Comparison of ENCODE assay signal across 11 mouse cellular contexts in the genomic region with DNA sequence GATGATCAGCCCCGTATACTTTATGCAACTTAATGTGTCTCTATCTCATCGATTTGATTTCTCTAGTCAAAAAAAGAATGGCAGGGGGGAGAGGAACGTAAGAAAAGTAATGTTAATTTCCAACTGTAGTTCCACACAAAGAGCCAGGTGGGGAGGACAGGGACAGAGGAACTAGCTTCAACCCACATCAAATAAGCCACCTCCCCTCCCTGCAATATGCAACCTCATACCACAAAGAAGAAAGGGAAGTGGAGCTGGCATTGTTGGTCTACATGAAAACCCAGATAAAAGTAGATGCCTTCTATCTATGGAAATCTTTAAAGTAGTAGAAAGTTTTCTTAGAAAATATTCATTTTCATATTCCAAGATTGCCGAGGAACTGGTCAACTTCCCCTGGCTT. TPM values are rescaled to one million over a fixed set of nuclear protein-coding genes. Genes with fewer than 3 reads are reported as not detected.
DNase-seq lines count a peak whose midpoint lies in the region; ATAC-seq and TF ChIP-seq lines count a peak whose summit lies in the region.
"Had no signal": no experiment of that assay in that cellular context is flagged by ENCODE, and none has a peak within 500 bp of the region (broad histone marks: within the 10 kb centered on the region; RNA-seq: fewer than 3 reads in every experiment).

No protein-coding gene starts in this region.

- peak; percentile 20 for DNase-seq in kidney, adult 2 months
- DNase-seq in kidney, adult 8-10 months: no peak
- DNase-seq in forebrain, embryonic 11.5 days (ENCODE audit: low spot score): peak; percentile 38
- DNase-seq in thymus, adult 2 months: no peak
- DNase-seq in frontal cortex, postnatal 36 days (ENCODE audit: low spot score in 2 of 2): no peak
- no peak for DNase-seq in thymus, postnatal 25 days
- DNase-seq: cerebellum, adult 18-20 months had no signal

- ATAC-seq in forebrain, embryonic 11.5 days (replicated peaks; ENCODE audit: low FRiP score): no peak
- no peak for ATAC-seq in hindbrain, embryonic 13.5 days (ENCODE audit: low FRiP score)
- no peak for ATAC-seq in midbrain, embryonic 16.5 days

- TF ChIP-seq POLR2A in kidney, adult 2 months (IDR thresholded peaks at IDR 0.05; ENCODE audit: low read depth, low read length): no peak
- no peak for TF ChIP-seq POLR2A in thymus, adult 2 months (IDR thresholded peaks at IDR 0.05; ENCODE audit: control insufficient read depth, extremely low read depth, insufficient read depth, low read length, poor library complexity)

- H3K4me1 ChIP-seq in kidney, adult 2 months (ENCODE audit: control insufficient read depth, insufficient read depth, low read length): peaks cover 6% of the 10 kb centered on the region
- H3K4me1 ChIP-seq in forebrain, embryonic 11.5 days (replicated peaks; ENCODE audit: control insufficient read depth, insufficient read depth, low read length): peaks cover 33% of the 10 kb centered on the region
- H3K4me1 ChIP-seq in hindbrain, embryonic 13.5 days (replicated peaks): peaks cover 83% of the 10 kb centered on the region
- H3K4me1 ChIP-seq in midbrain, embryonic 16.5 days (ENCODE audit: control insufficient read depth, insufficient read depth, low read length): peaks cover 40% of the 10 kb centered on the region
- no peaks in the 10 kb centered on the region for H3K4me1 ChIP-seq in thymus, adult 2 months (replicated peaks; ENCODE audit: control insufficient read depth, insufficient read depth, low read length)

- peak overlapping the region; percentile 90 for H3K9ac ChIP-seq in forebrain, embryonic 11.5 days (ENCODE audit: low read length)
- H3K9ac ChIP-seq in hindbrain, embryonic 13.5 days: peak overlapping the region; percentile 40; the same call in 1 of the 2 replicates
- H3K9ac ChIP-seq in midbrain, embryonic 16.5 days (ENCODE audit: low read depth, low read length): no peak overlapping the region
- H3K9ac ChIP-seq: lung, embryonic 15.5 days had no signal

- H3K27ac ChIP-seq in kidney, adult 2 months (ENCODE audit: insufficient read depth, low read depth, low read length): peak overlapping the region; percentile 59
- no peak overlapping the region for H3K27ac ChIP-seq in forebrain, embryonic 11.5 days (ENCODE audit: low read depth, low read length)
- H3K27ac ChIP-seq in hindbrain, embryonic 13.5 days: no peak overlapping the region
- H3K27ac ChIP-seq in midbrain, embryonic 16.5 days (ENCODE audit: low read length): no peak overlapping the region
- no peak overlapping the region for H3K27ac ChIP-seq in thymus, adult 2 months (ENCODE audit: control insufficient read depth, insufficient read depth, low read length)
- H3K27ac ChIP-seq: lung, embryonic 15.5 days had no signal

- H3K36me3 ChIP-seq in kidney, adult 2 months (ENCODE audit: control insufficient read depth, insufficient read depth, low read length): no peaks in the 10 kb centered on the region
- no peaks in the 10 kb centered on the region for H3K36me3 ChIP-seq in forebrain, embryonic 11.5 days (ENCODE audit: control insufficient read depth, insufficient read depth, low read length)
- no peaks in the 10 kb centered on the region for H3K36me3 ChIP-seq in hindbrain, embryonic 13.5 days
- H3K36me3 ChIP-seq in midbrain, embryonic 16.5 days (ENCODE audit: control insufficient read depth, insufficient read depth, low read length): no peaks in the 10 kb centered on the region
- H3K36me3 ChIP-seq in thymus, adult 2 months (ENCODE audit: control insufficient read depth, insufficient read depth, low read length): no peaks in the 10 kb centered on the region
- H3K36me3 ChIP-seq: lung, embryonic 15.5 days had no signal

- no peak overlapping the region for H3K4me3 ChIP-seq in kidney, adult 2 months (ENCODE audit: insufficient read depth, low read depth, low read length)
- H3K4me3 ChIP-seq in forebrain, embryonic 11.5 days (ENCODE audit: low read depth, low read length): peak overlapping the region; percentile 61
- peak overlapping the region; percentile 17 for H3K4me3 ChIP-seq in hindbrain, embryonic 13.5 days
- no peak overlapping the region for H3K4me3 ChIP-seq in midbrain, embryonic 16.5 days (ENCODE audit: low read depth, low read length)
- no peak overlapping the region for H3K4me3 ChIP-seq in thymus, adult 2 months (ENCODE audit: control insufficient read depth, insufficient read depth, low read length)
- H3K4me3 ChIP-seq: lung, embryonic 15.5 days had no signal

- H3K4me2 ChIP-seq in forebrain, embryonic 11.5 days (ENCODE audit: low read depth, low read length, severe bottlenecking): peak overlapping the region; percentile 75
- H3K4me2 ChIP-seq in hindbrain, embryonic 13.5 days: peak overlapping the region; percentile 83
- H3K4me2 ChIP-seq in midbrain, embryonic 16.5 days (ENCODE audit: low read length): peak overlapping the region; percentile 36
- H3K4me2 ChIP-seq: lung, embryonic 15.5 days had no signal

- WGBS in kidney, adult 2 months: 20% methylated on average over 4 of the region's 4 CpGs
- 11% methylated on average over 4 of the region's 4 CpGs for WGBS in forebrain, embryonic 11.5 days
- 18% methylated on average over 4 of the region's 4 CpGs for WGBS in hindbrain, embryonic 13.5 days
- WGBS in midbrain, embryonic 16.5 days: 24% methylated on average over 4 of the region's 4 CpGs
- under 1% methylated on average over 4 of the region's 4 CpGs for WGBS in thymus, adult 2 months

- 0 out of 2 replicates have a peak, but pooled peaks cover 1% of the 10 kb centered on the region for H3K27me3 ChIP-seq in kidney, adult 2 months (replicated peaks; ENCODE audit: control insufficient read depth, insufficient read depth, low read length)
- H3K27me3 ChIP-seq in forebrain, embryonic 11.5 days (ENCODE audit: control insufficient read depth, insufficient read depth, low read length): peaks cover 2% of the 10 kb centered on the region; the same call in 1 of the 2 replicates
- H3K27me3 ChIP-seq in hindbrain, embryonic 13.5 days: peaks cover 26% of the 10 kb centered on the region
- no peaks in the 10 kb centered on the region for H3K27me3 ChIP-seq in midbrain, embryonic 16.5 days (ENCODE audit: control insufficient read depth, insufficient read depth, low read depth, low read length)
- H3K27me3 ChIP-seq in thymus, adult 2 months (ENCODE audit: control insufficient read depth, insufficient read depth, low read length): peaks cover 25% of the 10 kb centered on the region

- no peak for TF ChIP-seq CTCF in kidney, adult 2 months (conservative IDR thresholded peaks at IDR 0.05; ENCODE audit: insufficient read depth, insufficient read length, low read depth, low read length)
- TF ChIP-seq CTCF in thymus, adult 2 months (IDR thresholded peaks at IDR 0.05; ENCODE audit: borderline replicate concordance, control insufficient read depth, extremely low read depth, insufficient read depth, low read length, poor library complexity): no peak

- H3K9me3 ChIP-seq in forebrain, embryonic 11.5 days (ENCODE audit: control insufficient read depth, low read length): no peaks in the 10 kb centered on the region
- H3K9me3 ChIP-seq in hindbrain, embryonic 13.5 days: no peaks in the 10 kb centered on the region
- H3K9me3 ChIP-seq in midbrain, embryonic 16.5 days (replicated peaks; ENCODE audit: control insufficient read depth, low read length, poor library complexity, severe bottlenecking): no peaks in the 10 kb centered on the region
- H3K9me3 ChIP-seq: lung, embryonic 15.5 days had no signal

RNA-seq across cellular contexts. Expression of a gene that starts 14.7 kb away (rescaled TPM):
- 14.4 and 18.0 TPM in 2 replicates for polyA plus RNA-seq in kidney, adult 2 months (2012; rRNA removed)
- 28.5 and 29.3 TPM in 2 replicates for polyA plus RNA-seq in forebrain, embryonic 11.5 days (2014; fragmentation: Nextera tagmentation; extraction: Ambion mirVana)
- 17.4 and 18.2 TPM in 2 replicates for polyA plus RNA-seq in hindbrain, embryonic 13.5 days (2015; fragmentation: Nextera tagmentation; extraction: Ambion mirVana)
- 14.3 and 14.9 TPM in 2 replicates for polyA plus RNA-seq in midbrain, embryonic 16.5 days (2015; fragmentation: Nextera tagmentation; extraction: Ambion mirVana)
- 0.06 and 0.09 TPM in 2 replicates for polyA plus RNA-seq in thymus, adult 2 months (2012; rRNA removed)
- polyA plus RNA-seq: small intestine, adult 2 months had no signal

Comparison
In these comparisons a context has a peak if more than half of its experiments do, and no peak if none do; other contexts are left out.
1. DNase-seq: peak in kidney, adult 2 months (single experiment) and forebrain, embryonic 11.5 days (single experiment); none in kidney, adult 8-10 months (0 of 2), thymus, adult 2 months (single experiment), frontal cortex, postnatal 36 days (0 of 2) and thymus, postnatal 25 days (single experiment).
2. H3K4me3 ChIP-seq: peak in forebrain, embryonic 11.5 days (single experiment) and hindbrain, embryonic 13.5 days (single experiment); none in kidney, adult 2 months (single experiment), midbrain, embryonic 16.5 days (single experiment) and thymus, adult 2 months (single experiment).
3. RNA of a gene that starts 14.7 kb away (polyA plus RNA-seq): 28.5 to 29.3 TPM in forebrain, embryonic 11.5 days, 17.4 to 18.2 TPM in hindbrain, embryonic 13.5 days, 14.4 to 18.0 TPM in kidney, adult 2 months and 14.3 to 14.9 TPM in midbrain, embryonic 16.5 days; 0.06 to 0.09 TPM in thymus, adult 2 months; every median in the first group is over 10 times any median in the second.
4. Peak in every context shown above with its lines, with median percentiles within 50 percentile points of each other: H3K4me2 ChIP-seq.